Mouse (Mus musculus): ENCODE results near the gene Pelo. TPM values are rescaled to one million over a fixed set of nuclear protein-coding genes. Genes with fewer than 3 reads are reported as not detected.

Gene Pelo
- polyA plus RNA-seq (2012; rRNA removed) = 19.4 and 22.7 TPM in 2 replicates

GRCm38 (mm10) chr13:115090069-115090976, at the start of gene Pelo:
Gene Pelo (minus strand): TSS chr13:115090186.
- peak within 1 kb of the TSS; percentile 16 for H3K27ac ChIP-seq (ENCODE audit: insufficient read depth, low read length)
- H3K4me3 ChIP-seq (ENCODE audit: insufficient read depth, low read length) = peak within 1 kb of the TSS; percentile 92
- TF ChIP-seq POLR2A (IDR thresholded peaks at IDR 0.05; ENCODE audit: extremely low read depth, insufficient read depth, low read length) (peak; percentile 65; the same call in 1 of the 2 replicates), CTCF (IDR thresholded peaks at IDR 0.05; ENCODE audit: extremely low read depth, insufficient read depth, low read length) (no peak)
- 0 out of 2 replicates have a peak, but pooled peaks cover 2% of the 10 kb centered on the region for H3K4me1 ChIP-seq (ENCODE audit: control insufficient read depth, insufficient read depth, low read length)

DNA sequence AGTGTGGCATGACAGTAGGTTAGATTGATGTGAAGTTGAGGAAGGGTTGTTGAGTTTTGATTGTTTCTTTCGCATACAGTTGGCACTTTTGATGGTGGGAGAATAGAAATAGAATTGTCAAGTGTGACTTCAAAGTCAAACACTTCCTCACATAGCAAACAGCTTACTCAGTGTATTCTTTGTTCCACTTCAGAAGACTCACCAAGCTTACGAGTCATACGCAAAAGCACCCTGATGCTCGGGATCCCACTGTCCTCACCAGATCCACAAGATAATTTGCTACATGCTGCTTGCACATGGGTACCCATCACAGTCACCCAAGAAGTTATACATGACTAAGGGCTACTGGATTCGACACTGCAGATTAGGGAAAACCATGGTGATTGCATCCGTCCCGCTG, 48.5 kb upstream of the Pelo start:
- H3K4me1 ChIP-seq (ENCODE audit: control insufficient read depth, insufficient read depth, low read length) = no peaks in the 10 kb centered on the region
- no peak overlapping the region for H3K27ac ChIP-seq (ENCODE audit: insufficient read depth, low read length)
- TF ChIP-seq POLR2A (IDR thresholded peaks at IDR 0.05; ENCODE audit: extremely low read depth, insufficient read depth, low read length) (no peak), CTCF (IDR thresholded peaks at IDR 0.05; ENCODE audit: extremely low read depth, insufficient read depth, low read length) (no peak)
- no peak overlapping the region for H3K4me3 ChIP-seq (ENCODE audit: insufficient read depth, low read length)

- Histone ChIP-seq H3K4me3 (ENCODE audit: insufficient read depth, low read length) (no peak overlapping the region), H3K4me1 (ENCODE audit: control insufficient read depth, insufficient read depth, low read length) (no peaks in the 10 kb centered on the region), H3K27ac (ENCODE audit: insufficient read depth, low read length) (no peak overlapping the region)
- no peak for TF ChIP-seq CTCF (IDR thresholded peaks at IDR 0.05; ENCODE audit: extremely low read depth, insufficient read depth, low read length)
- TF ChIP-seq POLR2A (IDR thresholded peaks at IDR 0.05; ENCODE audit: extremely low read depth, insufficient read depth, low read length) = no peak
These were observed 46.8 kb upstream of the Pelo start for GRCm38 (mm10) chr13:115136761-115137160.

- no peak for TF ChIP-seq CTCF (IDR thresholded peaks at IDR 0.05; ENCODE audit: extremely low read depth, insufficient read depth, low read length)
- no peak for TF ChIP-seq POLR2A (IDR thresholded peaks at IDR 0.05; ENCODE audit: extremely low read depth, insufficient read depth, low read length)
- Histone ChIP-seq H3K4me3 (ENCODE audit: insufficient read depth, low read length) (no peak overlapping the region), H3K27ac (ENCODE audit: insufficient read depth, low read length) (no peak overlapping the region), H3K4me1 (ENCODE audit: control insufficient read depth, insufficient read depth, low read length) (no peaks in the 10 kb centered on the region)
These were observed 42.4 kb upstream of the Pelo start for GRCm38 (mm10) chr13:115132435-115132834.

GRCm38 (mm10) chr13:115131381-115131780, 41.4 kb upstream of the Pelo start:
- no peak overlapping the region for H3K4me3 ChIP-seq (ENCODE audit: insufficient read depth, low read length)
- H3K4me1 ChIP-seq (ENCODE audit: control insufficient read depth, insufficient read depth, low read length) = no peaks in the 10 kb centered on the region
- no peak overlapping the region for H3K27ac ChIP-seq (ENCODE audit: insufficient read depth, low read length)
- TF ChIP-seq POLR2A (IDR thresholded peaks at IDR 0.05; ENCODE audit: extremely low read depth, insufficient read depth, low read length) (no peak), CTCF (IDR thresholded peaks at IDR 0.05; ENCODE audit: extremely low read depth, insufficient read depth, low read length) (no peak)

DNA sequence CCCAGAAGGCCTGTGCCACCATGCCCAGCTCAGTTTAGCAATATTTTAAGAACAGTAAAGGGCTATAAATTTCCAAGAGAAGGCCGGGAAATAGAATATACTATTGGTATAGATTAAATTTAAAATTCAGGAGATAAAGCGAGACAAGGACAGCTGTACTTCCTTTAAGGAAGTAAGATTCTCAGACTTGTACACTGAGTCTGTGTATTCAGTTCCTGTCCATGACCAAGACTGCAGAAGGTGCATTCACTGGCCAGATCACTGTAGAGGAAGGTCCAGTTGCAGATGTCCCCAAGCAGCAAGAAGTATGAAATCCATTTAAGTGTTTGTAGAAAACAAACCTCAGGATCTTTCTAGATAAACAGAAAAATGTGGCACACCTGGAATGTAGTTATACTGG, 40.0 kb upstream of the Pelo start:
- no peak overlapping the region for H3K4me3 ChIP-seq (ENCODE audit: insufficient read depth, low read length)
- no peak overlapping the region for H3K27ac ChIP-seq (ENCODE audit: insufficient read depth, low read length)
- no peaks in the 10 kb centered on the region for H3K4me1 ChIP-seq (ENCODE audit: control insufficient read depth, insufficient read depth, low read length)
- TF ChIP-seq CTCF (IDR thresholded peaks at IDR 0.05; ENCODE audit: extremely low read depth, insufficient read depth, low read length) (no peak), POLR2A (IDR thresholded peaks at IDR 0.05; ENCODE audit: extremely low read depth, insufficient read depth, low read length) (no peak)

- Histone ChIP-seq H3K4me3 (ENCODE audit: insufficient read depth, low read length) (no peak overlapping the region), H3K27ac (ENCODE audit: insufficient read depth, low read length) (no peak overlapping the region), H3K4me1 (ENCODE audit: control insufficient read depth, insufficient read depth, low read length) (no peaks in the 10 kb centered on the region)
- TF ChIP-seq POLR2A (IDR thresholded peaks at IDR 0.05; ENCODE audit: extremely low read depth, insufficient read depth, low read length) = no peak
- no peak for TF ChIP-seq CTCF (IDR thresholded peaks at IDR 0.05; ENCODE audit: extremely low read depth, insufficient read depth, low read length)
These were observed 37.8 kb upstream of the Pelo start for GRCm38 (mm10) chr13:115127826-115128225.

- TF ChIP-seq POLR2A (IDR thresholded peaks at IDR 0.05; ENCODE audit: extremely low read depth, insufficient read depth, low read length) = no peak
- TF ChIP-seq CTCF (IDR thresholded peaks at IDR 0.05; ENCODE audit: extremely low read depth, insufficient read depth, low read length) = no peak
- no peaks in the 10 kb centered on the region for H3K4me1 ChIP-seq (ENCODE audit: control insufficient read depth, insufficient read depth, low read length)
These were observed 36.5 kb upstream of the Pelo start for GRCm38 (mm10) chr13:115126534-115126933.

DNA sequence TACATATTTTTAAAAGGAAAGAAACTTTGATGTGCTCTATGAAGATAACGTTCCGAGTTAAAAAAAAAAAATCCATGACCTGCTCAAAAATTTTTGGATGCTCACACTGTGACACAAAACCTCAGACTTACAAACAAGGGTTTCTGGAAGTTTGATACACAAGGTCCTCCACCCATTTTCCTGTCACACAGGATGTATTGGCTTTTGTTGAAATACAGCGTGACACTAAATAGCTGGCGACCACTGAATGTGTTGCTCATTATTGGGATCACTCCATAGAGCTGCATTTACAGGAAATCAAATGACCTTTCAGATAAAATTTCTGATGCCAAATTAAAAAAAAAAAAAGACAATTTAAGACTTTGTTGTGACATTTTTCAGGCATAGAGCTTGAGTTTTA, 35.1 kb upstream of the Pelo start:
- TF ChIP-seq CTCF (IDR thresholded peaks at IDR 0.05; ENCODE audit: extremely low read depth, insufficient read depth, low read length) (no peak), POLR2A (IDR thresholded peaks at IDR 0.05; ENCODE audit: extremely low read depth, insufficient read depth, low read length) (no peak)
- Histone ChIP-seq H3K4me3 (ENCODE audit: insufficient read depth, low read length) (no peak overlapping the region), H3K27ac (ENCODE audit: insufficient read depth, low read length) (no peak overlapping the region), H3K4me1 (ENCODE audit: control insufficient read depth, insufficient read depth, low read length) (no peaks in the 10 kb centered on the region)

More at GRCm38 (mm10) chr13:115126534-115126933, 36.5 kb upstream of the Pelo start:
- Histone ChIP-seq H3K27ac (ENCODE audit: insufficient read depth, low read length) (no peak overlapping the region), H3K4me3 (ENCODE audit: insufficient read depth, low read length) (no peak overlapping the region)

- Histone ChIP-seq H3K4me3 (ENCODE audit: insufficient read depth, low read length) (no peak overlapping the region), H3K4me1 (ENCODE audit: control insufficient read depth, insufficient read depth, low read length) (no peaks in the 10 kb centered on the region), H3K27ac (ENCODE audit: insufficient read depth, low read length) (no peak overlapping the region)
- TF ChIP-seq POLR2A (IDR thresholded peaks at IDR 0.05; ENCODE audit: extremely low read depth, insufficient read depth, low read length) (no peak), CTCF (IDR thresholded peaks at IDR 0.05; ENCODE audit: extremely low read depth, insufficient read depth, low read length) (no peak)
These were observed 34.5 kb upstream of the Pelo start for GRCm38 (mm10) chr13:115124521-115124920.

Data from cortical plate, adult 2 months (tissue).